Mouse (Mus musculus) retina, embryonic 14.5 days (tissue): ENCODE data around the gene Pfdn6.
"Not testable (repeated sequence)": the region's sequence is repeated elsewhere in the genome, so short reads cannot be mapped to it uniquely, and the experiment has no call there.

ENCODE experiments used
- DNase-seq: peaks from one replicate; pipeline ENCODE4 v3.0.0-alpha.2; 2015; ENCODE audit warnings: low spot score

Gene Pfdn6

DNA sequence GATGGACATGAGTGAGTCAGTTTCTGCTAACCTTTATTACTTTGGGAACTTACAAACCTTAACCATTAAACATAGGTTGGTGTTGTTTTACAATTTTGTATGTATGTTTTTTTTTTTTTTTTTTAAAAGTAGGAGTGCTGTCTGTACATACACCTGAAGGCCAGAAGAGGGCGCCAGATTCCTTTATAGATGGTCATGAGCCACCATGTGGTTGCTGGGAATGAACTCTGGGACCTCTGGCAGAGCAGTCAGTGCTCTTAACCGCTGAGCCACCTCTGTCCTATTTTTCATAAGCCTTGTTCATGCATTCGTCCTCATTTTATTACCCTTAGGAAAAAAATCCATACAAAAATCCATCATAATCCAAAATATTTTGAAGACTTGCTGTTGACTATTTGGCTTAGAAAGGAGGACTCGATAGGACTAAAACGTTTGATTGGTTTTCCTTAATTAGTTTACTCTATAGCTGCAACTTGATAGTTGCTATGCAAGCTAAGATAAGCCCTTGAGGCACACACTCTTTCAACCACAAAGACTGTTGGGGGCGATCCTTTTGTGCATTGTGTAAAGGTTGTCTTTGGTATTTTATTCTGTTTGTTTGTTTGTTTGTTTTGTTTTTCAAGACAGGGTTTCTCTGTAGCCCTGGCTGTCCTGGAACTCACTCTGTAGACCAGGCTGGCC, 42.9 kb downstream of the Pfdn6 start:
- peak; percentile 79 for DNase-seq

DNA sequence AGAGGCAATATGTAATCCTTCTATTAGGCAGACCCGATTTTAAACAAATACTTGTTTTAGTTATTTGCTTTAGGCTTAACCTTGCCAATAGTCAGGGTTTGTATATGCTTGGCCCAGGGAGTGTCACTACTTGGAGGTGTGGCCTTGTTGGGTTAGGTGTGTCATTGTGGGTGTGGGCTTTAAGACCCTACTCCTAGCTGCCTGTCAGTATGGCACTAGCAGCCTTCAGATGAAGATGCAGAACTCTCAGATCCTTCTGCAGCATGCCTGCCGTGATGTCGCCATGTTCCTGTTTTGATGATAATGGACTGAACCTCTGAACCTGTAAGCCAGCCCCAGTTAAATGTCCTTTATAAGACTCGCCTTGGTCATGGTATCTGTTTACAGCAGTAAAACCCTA, 47.1 kb downstream of the Pfdn6 start:
- DNase-seq, result not testable (repeated sequence)

DNA sequence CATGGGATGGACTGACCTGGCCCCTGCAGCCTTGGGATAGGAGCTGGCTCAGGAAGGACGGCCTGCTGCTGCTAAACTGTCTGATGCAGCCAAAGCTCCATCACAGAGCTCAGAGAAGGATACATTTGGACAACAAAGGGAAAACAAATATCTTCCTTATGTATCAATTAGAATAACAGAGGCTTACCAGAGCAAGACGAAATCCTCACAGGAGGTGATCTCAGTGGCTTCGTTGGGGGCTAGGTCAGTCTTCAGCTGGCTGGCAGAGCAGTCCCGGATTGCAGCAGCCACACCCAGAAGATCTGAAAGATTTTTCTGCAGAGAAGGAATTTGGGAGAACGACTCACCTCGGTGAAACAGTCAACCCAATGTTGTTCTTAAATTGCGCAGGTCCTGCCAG, 47.7 kb downstream of the Pfdn6 start:
- no peak for DNase-seq

DNA sequence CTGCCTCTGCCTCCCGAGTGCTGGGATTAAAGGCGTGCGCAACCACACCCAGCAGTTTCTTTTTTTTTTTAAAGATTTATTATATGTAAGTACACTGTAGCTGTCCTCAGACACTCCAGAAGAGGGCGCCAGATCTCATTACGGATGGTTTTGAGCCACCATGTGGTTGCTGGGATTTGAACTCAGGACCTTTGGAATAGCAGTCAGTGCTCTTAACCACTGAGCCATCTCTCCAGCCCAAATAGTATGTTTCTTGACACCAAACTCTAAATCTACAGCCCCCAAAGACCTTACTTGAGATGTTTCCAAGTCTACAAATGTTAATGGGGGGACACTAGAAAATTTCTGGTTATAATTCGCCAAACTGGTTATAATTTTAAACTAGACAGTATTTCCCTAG, 48.3 kb downstream of the Pfdn6 start:
- DNase-seq, result not testable (repeated sequence)

DNA sequence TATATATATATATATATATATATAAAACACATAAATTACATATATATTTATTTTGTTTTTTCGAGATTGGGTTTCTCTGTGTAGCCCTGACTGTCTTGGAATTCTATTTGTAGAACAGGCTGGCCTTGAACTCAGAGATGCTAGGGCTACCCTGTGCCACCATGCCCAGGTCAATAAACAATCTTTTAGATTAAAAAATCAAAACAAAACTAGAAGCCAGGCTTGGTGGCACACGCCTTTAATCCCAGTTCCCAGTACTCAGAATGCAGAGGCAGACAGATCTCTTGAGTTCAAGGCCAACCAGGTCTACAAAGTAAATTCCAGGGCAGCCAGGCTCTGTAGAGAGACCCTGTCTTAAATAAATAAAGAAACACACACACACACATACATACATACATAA, 48.8 kb downstream of the Pfdn6 start:
- no peak for DNase-seq

DNA sequence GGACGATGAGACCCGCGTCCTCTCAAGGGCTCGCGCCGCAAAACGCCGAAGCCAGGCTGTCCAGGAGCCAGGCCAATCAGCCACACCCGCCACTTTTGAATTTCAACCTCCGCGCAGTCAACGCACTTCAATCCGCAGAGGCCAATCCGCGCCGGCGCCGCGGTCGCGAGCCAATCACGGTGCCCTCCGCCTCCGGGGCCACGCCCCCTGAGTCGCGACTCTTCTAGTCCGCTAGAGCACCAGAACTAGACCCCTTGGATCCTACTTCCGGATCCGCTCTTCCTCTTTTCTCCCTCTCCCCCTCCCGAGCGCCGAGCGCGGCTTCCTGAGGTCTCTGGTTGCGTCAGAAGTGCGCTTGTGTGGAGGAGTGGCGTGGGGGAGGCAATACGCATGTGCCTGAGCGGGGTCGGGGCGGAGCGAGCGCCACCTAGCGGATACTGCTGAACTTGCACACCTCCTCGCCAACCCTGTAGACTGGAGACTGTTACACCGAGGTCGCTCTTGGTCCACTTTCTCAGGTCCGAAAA, 49.5 kb downstream of the Pfdn6 start, which contains the start of gene Kifc1:
TSS of gene Kifc1 (minus strand) at position 129 of the 527 bp plus-strand sequence.
- peak; percentile 99 for DNase-seq

DNA sequence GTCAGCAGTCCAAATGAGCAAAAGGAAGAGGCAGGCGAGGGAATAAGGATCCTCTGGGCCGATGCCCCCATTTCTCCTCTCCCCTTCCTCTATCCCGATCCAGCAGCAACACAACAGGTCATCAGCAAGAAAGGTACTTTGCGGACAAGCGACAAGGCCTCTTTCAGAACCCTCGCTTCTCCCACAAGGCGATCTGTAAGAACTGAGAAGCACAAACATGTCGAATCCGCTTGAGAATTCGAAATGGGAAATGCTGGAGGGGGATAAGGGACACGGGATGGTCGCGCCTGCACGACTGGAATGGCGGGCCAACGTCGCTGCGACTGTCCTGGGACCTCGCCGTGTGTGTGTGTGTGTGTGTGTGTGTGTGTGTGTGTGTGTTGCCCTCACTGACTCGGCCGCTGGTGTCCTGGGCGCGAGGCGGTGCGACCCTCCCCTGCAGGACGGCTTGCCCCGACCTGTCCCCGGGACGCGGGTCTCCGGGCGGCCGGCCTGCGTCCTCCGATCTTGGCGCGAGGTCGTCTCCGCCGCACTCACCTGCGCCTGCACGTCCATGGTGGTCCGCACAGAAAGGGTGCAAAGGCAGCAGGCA, 50.1 kb downstream of the Pfdn6 start:
- not testable (repeated sequence) for DNase-seq
